In genomic region chr4:33838436-33838835, GRCm38 (mm10) we compare ENCODE assay signal across 8 mouse cellular contexts.
"Had no signal": no experiment of that assay in that cellular context is flagged by ENCODE, and none has a peak within 500 bp of the region (broad histone marks: within the 10 kb centered on the region; RNA-seq: fewer than 3 reads in every experiment).

No protein-coding gene starts in this region.

- DNase-seq: kidney, adult 11 months; kidney, adult 9 months; kidney, postnatal 4 days; lung, adult 2 months; lung, postnatal 36 days; spleen, adult 18-20 months; thymus, adult 18-20 months; thymus, postnatal 14 days had no signal
